Mouse (Mus musculus) embryo, embryonic 11.5 days (tissue): ENCODE measurements at regions not wholly inside any gene's neighbourhood (a gene's known extent, or its start where the extent isn't known, plus 50 kb on each side); places are given as distances from the start of the nearest gene placed in this dataset.
"Not testable (repeated sequence)": the region's sequence is repeated elsewhere in the genome, so short reads cannot be mapped to it uniquely, and the experiment has no call there.

Experiments
- DNase-seq: peaks from one replicate; pipeline ENCODE4 v3.0.0-alpha.2; 2012; ENCODE audit warnings: low read depth, low spot score

DNA sequence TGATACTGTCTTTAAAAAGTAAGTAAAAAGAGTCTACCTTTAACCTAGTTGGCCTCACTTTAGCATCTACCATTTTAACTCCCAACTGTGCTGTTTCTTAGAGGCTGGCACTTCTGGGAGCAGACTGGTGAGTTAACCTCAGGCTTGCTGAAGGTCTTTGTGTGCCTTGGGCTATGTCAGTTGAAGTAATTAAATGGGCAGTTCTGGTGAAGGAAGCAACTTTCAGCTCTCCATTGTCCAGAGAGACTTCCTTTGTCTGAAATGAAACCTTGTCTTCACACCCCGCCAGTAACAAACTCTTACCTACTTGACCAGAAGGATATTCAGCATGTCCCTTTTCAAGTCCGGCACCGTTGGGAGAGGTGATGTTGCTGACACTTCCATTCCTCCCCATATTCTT is 55.5 kb downstream of the Zfp281 start:
- no peak for DNase-seq

DNA sequence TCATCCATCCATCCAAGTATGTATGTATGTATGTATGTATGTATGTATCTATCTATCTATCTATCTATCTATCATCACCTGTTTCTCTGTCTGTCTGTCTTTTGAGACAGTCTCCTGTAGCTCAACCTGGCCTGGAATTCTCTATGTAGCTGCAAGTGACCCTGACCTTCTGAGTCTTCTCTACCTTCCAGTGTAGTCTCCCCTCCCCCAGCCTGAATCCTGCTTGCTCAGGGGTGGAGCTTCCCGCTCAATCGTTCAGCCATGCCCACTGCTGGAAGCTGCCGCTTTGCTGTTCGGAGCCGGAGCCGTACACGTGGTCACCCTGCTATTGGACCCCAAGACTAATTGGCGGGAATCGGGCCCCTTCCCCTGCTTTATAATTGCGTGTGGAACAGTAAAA is 57.6 kb downstream of the Zfp281 start:
- not testable (repeated sequence) for DNase-seq

DNA sequence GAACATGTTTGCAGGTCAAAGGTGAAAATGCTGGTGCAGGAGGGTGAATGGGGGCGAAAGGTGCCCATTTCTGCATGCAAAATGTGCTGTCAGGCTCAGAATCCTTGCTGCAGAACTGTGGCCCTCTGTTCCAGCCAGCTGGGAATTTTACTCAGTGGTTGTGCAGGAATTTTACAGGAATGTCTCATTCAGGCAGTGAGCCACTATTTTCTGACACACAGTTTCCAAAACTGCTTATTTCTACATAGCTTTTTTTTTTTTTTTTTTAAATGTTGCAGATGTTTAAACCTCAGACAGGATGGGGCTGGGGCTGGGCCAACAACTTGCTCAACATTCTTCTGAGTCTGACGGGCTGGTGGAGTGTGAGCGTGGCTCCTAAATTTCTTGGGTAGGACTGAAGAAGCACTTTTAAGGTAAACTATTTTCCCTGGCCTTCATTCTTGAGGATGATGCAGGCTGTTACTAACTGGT is 58.4 kb downstream of the Zfp281 start:
- DNase-seq, result no peak

DNA sequence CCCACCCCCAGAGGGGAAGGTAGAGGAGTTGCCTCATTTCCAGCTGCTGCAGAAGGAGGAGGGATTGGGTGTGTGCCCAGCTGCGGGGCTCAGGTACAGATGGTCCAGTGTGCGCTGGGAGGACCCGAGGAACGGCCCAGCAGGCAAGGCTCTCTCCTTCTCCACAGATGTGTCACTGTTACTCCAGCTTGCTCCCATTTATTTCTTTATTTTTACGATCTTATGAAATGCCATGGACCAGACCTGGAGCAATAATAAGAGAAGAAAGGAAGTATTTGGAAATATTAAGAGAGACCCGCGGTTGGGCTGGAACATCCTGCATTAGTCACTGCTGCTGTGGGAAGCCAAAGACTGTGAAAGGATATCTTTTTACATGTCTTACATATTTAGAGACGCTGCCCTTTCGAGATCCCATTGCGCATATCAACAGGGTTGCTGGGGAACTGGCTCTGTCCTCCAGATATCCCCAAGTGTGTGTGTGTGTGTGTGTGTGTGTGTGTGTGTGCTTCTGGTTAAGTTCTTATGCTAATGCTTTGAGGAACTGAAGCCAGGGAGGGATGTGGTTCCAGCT is 58.9 kb downstream of the Zfp281 start:
- DNase-seq, result no peak

DNA sequence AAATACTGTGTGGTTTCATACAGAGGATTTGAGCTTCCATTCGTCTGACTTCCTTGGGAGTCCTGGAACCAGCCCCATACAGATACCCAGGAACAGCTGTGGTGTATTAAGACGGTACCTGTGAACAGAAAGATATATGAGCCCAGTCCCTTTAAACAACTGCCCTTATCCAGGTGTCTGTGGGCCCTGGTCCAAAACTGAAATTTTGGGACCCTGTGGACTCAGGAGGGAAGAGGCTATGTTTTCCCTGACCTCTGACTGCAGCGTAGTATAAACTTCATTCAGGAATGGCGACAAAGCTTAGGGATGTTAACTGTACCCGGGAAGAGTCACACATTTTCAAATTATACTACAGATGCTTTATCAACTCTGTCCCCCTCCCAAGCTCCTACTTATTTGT is 59.8 kb downstream of the Zfp281 start:
- no peak for DNase-seq

DNA sequence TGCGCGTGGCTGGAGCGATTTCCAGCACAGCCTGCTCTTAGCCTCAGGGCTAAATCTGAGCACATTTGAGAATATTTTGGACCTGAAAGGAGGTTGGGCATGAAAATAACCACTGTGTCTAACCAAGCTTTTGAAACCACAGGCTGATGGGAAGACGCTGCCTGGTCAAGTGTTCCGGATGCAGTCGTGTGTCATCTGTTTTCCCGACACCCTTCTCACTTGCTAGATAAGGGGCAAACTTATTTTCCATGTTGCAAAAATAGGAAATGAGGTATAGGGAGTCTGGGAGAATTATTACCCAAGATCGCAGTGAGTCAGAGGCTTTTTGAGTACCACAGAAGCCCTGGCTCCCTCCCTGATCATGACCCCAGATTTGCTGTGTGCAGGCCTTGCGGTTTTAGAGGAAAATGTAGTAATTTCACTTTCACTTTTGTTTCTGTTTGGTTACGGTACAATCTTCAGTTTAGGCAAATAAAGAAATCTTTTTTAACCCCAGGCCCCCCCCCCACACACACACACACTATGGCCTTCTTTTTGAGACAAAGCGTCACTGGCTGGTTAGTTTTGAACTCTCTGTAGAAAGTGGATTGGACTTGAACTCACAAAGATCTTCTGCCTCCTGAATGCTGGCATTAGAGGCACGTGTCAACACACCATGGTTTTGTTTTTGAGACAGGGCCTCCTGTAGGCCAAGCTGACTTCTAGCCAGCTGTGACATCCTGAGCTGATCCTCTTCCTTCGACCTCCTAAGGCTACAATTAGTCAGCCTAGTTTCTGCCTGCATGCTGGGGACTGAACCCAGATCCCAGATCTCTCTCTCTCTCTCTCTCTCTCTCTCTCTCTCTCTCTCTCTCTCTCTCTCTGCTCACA is 60.7 kb downstream of the Zfp281 start:
- DNase-seq, result no peak

DNA sequence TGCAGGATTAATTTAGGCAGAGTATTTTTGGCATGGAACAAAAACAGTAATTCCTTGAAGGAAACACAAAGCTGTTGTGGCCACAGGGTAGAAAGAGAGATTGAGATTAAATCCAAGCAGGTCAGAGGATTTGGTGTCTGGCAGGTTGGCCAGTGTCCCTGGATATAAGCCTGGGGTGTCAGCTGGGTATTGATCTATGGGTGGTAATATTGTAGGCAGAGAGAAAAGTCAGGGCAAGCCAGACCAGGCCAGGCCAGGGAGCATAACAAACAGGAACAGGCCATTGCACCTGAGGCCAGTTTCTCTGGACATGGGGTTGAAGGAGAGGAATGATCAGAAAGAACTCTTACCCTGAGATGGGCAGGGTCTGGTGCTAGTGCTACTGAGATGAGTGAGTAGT is 61.8 kb downstream of the Zfp281 start:
- DNase-seq, result no peak

DNA sequence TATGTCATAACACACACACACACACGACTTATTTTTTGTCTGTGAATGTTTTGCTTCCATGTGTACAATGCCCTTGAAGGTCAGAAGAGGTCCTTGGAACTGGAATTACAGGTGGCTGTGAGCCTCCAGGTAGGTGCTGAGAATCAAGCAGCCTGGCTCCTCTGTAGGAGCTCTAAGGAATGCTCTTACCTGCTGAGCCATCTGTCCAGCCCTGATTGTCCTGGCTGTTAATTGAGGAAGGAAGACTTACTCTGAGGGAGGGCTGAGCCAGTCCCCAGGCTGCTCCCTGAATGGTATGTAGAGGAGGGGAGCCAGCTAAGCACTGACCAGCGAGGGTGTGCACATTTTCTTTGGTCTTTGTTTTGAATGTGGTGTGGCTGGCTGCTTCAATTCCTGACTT is 65.4 kb downstream of the Zfp281 start:
- no peak for DNase-seq

DNA sequence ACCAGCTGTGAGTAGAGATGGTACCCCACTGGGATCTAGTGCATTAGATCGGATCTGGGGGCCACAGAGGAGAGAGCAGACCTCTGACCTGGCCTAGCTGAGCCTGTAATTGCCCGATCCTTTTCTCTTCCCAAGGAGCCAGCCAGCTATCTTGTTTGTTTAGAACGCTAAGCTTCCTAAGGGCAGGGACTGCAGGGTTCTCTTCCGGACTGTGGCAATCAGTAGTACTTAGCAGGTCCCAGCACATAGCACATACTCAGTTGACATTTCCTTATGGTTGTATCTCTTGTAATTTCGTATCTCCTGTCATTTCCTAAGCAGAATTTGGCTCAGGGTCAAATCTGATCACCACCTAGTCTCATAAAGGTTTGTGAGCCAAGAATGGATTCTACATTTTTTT is 68.7 kb downstream of the Zfp281 start:
- DNase-seq, result no peak

DNA sequence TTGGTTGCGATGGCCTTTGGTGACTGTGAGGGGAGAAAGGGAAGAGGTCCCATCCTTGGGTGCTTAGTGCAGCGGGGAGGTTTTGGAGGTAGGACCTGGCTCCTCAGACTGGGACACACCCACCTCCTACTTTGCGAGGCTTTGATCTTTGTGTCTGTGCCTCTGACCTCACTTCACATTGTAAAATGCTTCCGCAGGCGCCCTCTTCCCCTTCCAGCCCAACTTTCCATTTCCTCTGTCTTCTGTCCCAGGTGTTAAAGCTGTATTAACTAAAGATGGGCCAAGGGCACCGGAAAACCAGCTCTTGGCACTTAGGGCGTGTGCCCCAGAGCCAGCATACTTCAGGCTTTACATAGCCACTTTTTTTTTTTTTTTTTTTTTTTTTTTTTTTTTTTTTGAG is 70.3 kb downstream of the Zfp281 start:
- DNase-seq, result no peak

DNA sequence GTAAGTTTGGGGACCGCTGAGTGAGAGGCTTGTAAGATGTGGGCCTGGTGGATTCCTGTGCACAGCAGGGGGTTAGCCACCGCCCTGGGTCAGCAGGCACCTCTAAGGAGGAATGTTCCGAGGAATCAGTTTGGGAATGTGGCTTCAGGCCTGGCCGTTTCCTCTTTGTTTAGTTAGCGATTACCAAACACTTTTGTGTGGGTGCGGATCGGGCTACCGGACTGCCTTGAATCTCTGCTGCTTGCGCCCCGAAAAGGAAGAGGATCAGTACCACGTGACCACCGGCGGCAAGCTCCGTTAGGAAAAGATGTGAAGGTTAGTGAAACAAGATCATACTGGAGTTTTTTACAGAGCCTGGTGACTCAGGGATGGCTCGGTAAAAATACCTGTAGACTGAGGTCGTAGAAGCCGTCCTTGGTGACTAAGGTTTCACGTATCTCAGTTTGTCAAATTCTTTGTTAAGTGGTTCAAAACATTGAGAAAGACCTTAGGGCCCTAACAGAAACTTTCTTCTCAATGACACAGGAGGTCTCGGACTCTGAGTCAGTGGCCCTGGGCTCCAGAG is 71.5 kb downstream of the Zfp281 start:
- no peak for DNase-seq

DNA sequence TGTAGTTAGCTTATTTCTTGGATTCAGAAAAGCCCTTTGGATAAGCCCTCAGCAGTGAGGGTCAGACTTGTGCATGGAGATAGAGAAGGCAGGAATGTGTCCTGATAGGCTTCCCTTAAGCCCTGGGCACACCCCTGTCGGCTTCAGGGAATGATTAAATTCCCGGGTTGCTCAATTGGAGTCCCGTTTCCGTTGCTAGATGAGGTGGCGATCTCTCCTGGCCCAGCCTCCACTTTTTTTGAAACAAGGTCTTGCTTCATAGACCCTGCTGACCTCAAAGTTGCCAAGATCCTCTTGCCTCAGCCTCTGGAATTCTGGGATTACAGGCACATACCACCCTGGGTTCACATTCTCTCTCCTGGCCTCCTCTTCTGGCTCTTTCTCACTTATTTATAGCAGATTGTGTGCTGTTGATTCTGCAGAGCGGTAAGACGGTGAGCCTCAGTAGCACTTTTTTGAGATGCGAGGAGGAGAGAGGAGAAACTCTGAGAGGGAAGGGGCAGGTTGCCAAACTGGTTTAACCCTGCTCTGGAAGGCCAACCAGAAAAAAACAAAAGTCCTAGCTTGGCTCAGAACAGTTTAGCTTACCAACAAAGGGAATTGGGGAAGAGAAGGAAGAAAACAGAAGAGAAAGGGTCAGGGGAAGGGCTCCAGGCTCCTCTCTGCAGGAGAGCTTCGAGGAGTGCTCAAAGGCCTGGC is 73.9 kb downstream of the Zfp281 start:
- DNase-seq, result no peak

DNA sequence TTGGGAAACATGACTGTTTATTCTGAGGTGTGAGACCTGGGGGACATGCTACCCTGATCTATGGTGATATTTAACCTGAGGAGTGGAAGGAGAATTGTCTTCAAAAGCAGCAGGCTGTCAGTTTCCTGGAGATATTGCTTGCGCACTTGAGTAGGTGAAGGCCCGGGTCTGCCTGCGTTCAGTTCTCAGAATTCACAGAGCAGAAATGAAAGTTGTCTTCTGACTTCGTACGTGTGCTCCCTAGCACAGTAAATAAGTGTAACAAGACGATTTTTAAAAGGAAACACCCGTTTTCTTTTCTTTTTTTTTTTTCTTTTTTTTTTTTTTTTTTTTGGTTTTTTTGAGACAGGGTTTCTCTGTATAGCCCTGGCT is 74.4 kb downstream of the Zfp281 start:
- DNase-seq, result no peak

DNA sequence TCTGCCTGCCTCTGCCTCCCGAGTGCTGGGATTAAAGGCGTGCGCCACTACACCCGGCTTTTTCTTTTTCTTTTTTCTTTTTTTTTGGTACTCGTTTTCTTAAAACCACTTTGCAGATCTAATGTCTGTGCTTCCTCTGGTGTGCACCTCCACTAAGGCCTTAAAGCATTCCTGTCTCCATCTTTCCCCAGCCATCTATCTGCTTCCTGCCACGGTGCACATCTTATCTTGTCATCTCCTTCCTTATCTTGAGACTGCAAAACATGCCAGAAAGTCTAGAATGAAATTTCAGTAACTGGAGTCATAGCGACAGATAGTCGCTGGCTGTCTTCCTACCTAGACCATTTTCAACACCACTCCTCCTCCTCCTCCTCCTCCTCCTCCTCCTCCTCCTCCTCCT is 74.9 kb downstream of the Zfp281 start:
- DNase-seq, result no peak

DNA sequence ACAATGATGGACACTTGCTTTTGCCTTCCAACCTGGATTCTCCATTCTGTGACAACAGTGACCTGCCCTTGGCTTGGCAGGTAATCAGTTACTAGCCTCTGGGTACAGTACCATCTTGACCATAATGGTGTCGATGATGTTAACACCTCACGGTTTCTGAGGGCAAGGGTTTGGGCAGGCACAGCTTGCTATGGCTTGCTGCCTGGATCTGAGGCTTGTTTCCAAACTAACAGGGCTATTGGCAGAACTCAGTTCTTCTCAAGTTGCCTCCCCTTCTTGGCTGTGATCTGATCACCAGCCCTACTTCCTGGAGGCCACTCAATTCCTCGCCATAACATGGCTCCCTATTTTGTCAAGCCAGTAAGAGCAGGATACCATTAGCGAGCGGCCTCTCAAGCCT is 79.4 kb downstream of the Zfp281 start:
- DNase-seq, result no peak

DNA sequence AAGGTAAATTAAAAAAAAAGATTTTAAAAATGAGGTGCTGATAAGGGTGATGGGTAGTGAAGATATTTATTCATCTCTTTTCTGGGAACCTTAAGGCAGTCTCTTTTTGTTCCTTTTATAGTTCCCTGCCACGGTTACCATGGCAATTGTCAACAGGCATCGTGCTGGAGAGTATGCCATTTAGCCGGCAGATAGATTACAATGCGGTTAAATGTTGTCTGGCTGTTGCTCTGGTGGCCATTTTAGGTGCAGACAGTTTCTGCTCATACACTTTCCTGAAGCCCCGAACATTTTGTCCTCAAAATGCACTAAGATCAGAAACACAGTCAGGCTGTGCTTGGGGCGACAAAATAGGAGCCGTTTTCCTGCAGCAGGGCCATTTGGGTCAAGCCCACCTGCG is 81.8 kb downstream of the Zfp281 start:
- DNase-seq, result no peak

DNA sequence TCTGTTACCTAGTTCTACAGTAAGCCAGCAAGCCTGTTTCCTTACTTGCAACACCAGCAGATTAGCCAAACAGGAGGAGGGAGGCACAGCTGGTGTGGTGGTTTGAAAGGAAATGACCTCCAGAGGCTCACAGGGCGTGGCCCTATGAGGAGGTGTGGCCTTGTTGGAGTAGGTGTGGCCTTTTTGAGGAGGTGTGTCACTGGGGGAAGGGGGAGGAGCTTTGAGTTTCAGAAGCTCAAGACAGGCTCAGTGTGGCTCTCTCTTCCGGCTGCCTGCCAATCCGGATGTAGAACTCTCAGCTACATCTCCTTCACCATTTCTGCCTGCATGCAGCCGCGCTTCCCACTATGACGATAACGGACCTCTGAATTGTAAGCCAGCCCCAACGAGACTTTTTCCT is 82.7 kb downstream of the Zfp281 start:
- no peak for DNase-seq

DNA sequence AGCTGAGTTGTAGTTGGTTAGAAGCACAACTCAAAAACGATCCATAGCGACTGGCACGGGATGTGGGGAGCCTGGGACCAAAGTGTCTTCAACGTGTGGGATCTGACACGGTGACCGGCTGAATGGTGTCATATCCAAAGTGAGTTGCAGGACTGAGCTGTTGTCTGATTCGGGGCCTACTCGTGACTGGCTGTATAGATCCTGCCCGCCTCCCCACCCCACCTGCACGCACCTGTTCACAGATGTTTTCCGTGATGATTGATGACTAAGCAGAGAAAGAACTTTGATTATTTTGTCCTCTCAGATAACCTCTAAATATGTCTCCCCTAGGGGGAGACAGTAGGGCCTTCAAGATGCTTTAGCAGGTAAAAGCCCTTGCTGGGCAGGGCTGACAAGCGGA is 83.2 kb downstream of the Zfp281 start:
- DNase-seq, result no peak

DNA sequence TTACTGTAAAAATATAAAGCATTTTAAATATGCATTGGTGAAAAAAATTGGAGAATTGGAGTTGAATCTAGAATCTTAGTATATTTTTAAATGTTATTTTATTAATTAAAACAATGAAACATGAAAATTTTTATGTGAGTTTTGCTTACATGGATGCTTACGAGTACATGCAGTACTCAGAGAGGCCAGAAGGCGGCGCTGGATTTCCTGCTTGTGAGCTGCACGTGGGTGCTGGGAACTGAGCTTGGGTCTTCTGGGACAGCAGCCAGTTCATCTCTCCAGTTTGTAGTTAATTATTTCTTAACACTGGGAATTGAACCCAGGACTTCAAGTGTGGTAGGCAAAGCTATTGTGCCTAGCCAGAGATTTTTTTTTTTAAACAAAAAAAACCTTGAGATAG is 85.5 kb downstream of the Zfp281 start:
- no peak for DNase-seq

DNA sequence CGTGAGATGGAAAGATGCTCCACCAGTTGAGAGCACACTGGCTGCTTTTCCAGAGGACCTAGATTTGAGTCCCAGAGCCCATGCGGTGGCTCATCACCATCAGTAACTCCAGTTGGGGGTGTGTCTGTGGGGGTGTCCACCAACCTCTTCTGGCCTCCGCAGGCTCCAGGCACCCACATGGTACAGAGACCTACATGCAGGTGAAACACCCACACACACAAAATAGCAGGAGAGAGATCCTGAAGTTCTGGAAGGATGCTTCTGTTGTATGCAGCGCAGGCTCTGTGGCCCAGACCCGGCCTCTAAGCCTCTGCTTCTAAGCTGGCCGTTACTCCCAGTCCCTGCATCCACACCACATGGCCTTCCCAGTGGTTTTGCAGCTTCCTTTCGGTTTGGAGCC is 86.5 kb downstream of the Zfp281 start:
- DNase-seq, result no peak

DNA sequence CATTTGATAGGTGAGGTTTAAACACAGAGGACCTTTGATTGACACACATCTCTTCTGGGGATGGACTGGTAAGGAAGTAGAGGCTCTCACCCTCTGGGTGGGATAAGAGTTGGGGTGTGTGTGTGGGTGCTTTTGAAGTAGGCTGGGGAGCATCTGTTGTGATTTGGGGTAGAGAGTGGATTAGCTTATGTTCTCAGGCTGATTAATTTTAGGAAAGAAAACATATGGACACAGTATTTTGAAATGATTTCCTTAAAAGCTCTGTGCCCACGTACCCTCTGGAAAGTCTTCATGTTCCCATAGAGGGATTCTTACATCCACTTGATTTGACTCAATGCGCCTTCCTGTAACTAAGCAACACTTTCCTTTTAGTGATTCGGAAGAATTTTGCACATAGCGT is 89.4 kb downstream of the Zfp281 start:
- no peak for DNase-seq

DNA sequence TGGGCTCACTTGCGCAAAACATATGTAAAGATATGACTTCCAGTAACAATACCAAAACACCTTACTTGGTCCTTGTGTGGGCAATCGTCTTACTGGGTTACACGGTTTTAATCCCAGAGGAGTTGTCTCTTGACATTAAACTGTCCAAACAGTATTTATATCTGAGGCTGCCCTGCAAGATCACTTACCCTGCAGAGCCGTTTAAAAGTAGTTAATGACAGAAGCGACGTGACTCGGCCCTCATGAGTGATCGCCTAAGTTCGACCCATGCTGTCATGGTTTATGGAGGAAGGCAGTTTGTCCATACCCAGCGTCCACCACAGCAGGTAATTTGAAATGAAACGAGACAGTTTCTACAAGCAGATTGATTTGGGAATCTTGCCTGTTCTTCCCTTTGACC is 90.3 kb downstream of the Zfp281 start:
- no peak for DNase-seq
